In genomic region chr19:12500124-12500523, GRCm38 (mm10) we compare ENCODE assay signal across 8 mouse cellular contexts. TPM values are rescaled to one million over a fixed set of nuclear protein-coding genes. Genes with fewer than 3 reads are reported as not detected.
DNase-seq lines count a peak whose midpoint lies in the region; ATAC-seq and TF ChIP-seq lines count a peak whose summit lies in the region.

No protein-coding gene starts in this region.

- peak; percentile 63 for DNase-seq in NIH3T3 (ENCODE audit: low read depth)
- peak; percentile 55 to 65 for DNase-seq in cerebellum, adult 2 months
- peak; percentile 51 to 61 for DNase-seq in frontal cortex, postnatal 10 days (ENCODE audit: low spot score in 2 of 2)
- DNase-seq in liver, embryonic 13.5 days: no peak
- DNase-seq in yolk sac, embryonic 10.5 days (ENCODE audit: low spot score): no peak
- DNase-seq in urinary bladder, postnatal 25 days (ENCODE audit: low spot score): no peak

- H3K36me3 ChIP-seq in hindbrain, embryonic 13.5 days: no peaks in the 10 kb centered on the region
- no peaks in the 10 kb centered on the region for H3K36me3 ChIP-seq in liver, embryonic 13.5 days
- H3K36me3 ChIP-seq in neural tube, embryonic 15.5 days: no peaks in the 10 kb centered on the region

- peak; percentile 18 for ATAC-seq in hindbrain, embryonic 13.5 days (ENCODE audit: low FRiP score)
- ATAC-seq in liver, embryonic 13.5 days (ENCODE audit: low read depth): no peak
- ATAC-seq in neural tube, embryonic 15.5 days (ENCODE audit: low FRiP score): peak; percentile 9; the same call in 1 of the 2 replicates

- no peaks in the 10 kb centered on the region for H3K4me1 ChIP-seq in cerebellum, adult 2 months (ENCODE audit: control insufficient read depth, insufficient read depth, low read length)
- peaks cover 44% of the 10 kb centered on the region for H3K4me1 ChIP-seq in hindbrain, embryonic 13.5 days (replicated peaks)
- peaks cover 12% of the 10 kb centered on the region for H3K4me1 ChIP-seq in liver, embryonic 13.5 days (replicated peaks)
- H3K4me1 ChIP-seq in neural tube, embryonic 15.5 days: peaks cover 49% of the 10 kb centered on the region

- no peak overlapping the region for H3K27ac ChIP-seq in cerebellum, adult 2 months (ENCODE audit: insufficient read depth, low read length)
- H3K27ac ChIP-seq in hindbrain, embryonic 13.5 days: peak overlapping the region; percentile 97
- no peak overlapping the region for H3K27ac ChIP-seq in liver, embryonic 13.5 days
- H3K27ac ChIP-seq in neural tube, embryonic 15.5 days (replicated peaks): peak overlapping the region; percentile 96

- H3K4me3 ChIP-seq in cerebellum, adult 2 months (replicated peaks; ENCODE audit: insufficient read depth, low read depth, low read length): peak overlapping the region; percentile 69
- peak overlapping the region; percentile 95 for H3K4me3 ChIP-seq in hindbrain, embryonic 13.5 days
- peak overlapping the region; percentile 62 for H3K4me3 ChIP-seq in liver, embryonic 13.5 days (replicated peaks)
- H3K4me3 ChIP-seq in neural tube, embryonic 15.5 days (replicated peaks): peak overlapping the region; percentile 84

- TF ChIP-seq CTCF in cerebellum, adult 2 months (IDR thresholded peaks at IDR 0.05; ENCODE audit: borderline replicate concordance, insufficient read depth, low read depth, low read length): no peak

- H3K9ac ChIP-seq in hindbrain, embryonic 13.5 days: peak overlapping the region; percentile 99
- H3K9ac ChIP-seq in liver, embryonic 13.5 days: 0 out of 2 replicates have a peak overlapping the region, but pooled peaks have one; percentile 71
- H3K9ac ChIP-seq in neural tube, embryonic 15.5 days (replicated peaks): peak overlapping the region; percentile 92

- H3K4me2 ChIP-seq in hindbrain, embryonic 13.5 days: peak overlapping the region; percentile 75
- H3K4me2 ChIP-seq in liver, embryonic 13.5 days: peak overlapping the region; percentile 70
- H3K4me2 ChIP-seq in neural tube, embryonic 15.5 days: peak overlapping the region; percentile 78

- no peaks in the 10 kb centered on the region for H3K27me3 ChIP-seq in cerebellum, adult 2 months (ENCODE audit: control insufficient read depth, insufficient read depth, low read length)
- H3K27me3 ChIP-seq in hindbrain, embryonic 13.5 days: no peaks in the 10 kb centered on the region
- peaks cover 36% of the 10 kb centered on the region for H3K27me3 ChIP-seq in liver, embryonic 13.5 days
- H3K27me3 ChIP-seq in neural tube, embryonic 15.5 days (replicated peaks): no peaks in the 10 kb centered on the region

- H3K9me3 ChIP-seq in hindbrain, embryonic 13.5 days: no peaks in the 10 kb centered on the region
- no peaks in the 10 kb centered on the region for H3K9me3 ChIP-seq in liver, embryonic 13.5 days (replicated peaks)
- H3K9me3 ChIP-seq in neural tube, embryonic 15.5 days (replicated peaks): no peaks in the 10 kb centered on the region

- TF ChIP-seq POLR2A in cerebellum, adult 2 months (IDR thresholded peaks at IDR 0.05; ENCODE audit: borderline replicate concordance, insufficient read depth, low read length): no peak

- WGBS in cerebellum, adult 2 months: 3% methylated on average over 3 of the region's 3 CpGs
- 4% methylated on average over 3 of the region's 3 CpGs for WGBS in hindbrain, embryonic 13.5 days
- WGBS in liver, embryonic 13.5 days (ENCODE audit: insufficient replicate concordance): 14% methylated on average over 3 of the region's 3 CpGs
- WGBS in neural tube, embryonic 15.5 days: 2% methylated on average over 3 of the region's 3 CpGs

RNA-seq across cellular contexts. Expression of gene Dtx4, which starts 1.1 kb away (rescaled TPM):
- polyA plus RNA-seq in cerebellum, adult 2 months (2012; rRNA removed): 11.4 and 11.5 TPM in 2 replicates
- polyA plus RNA-seq in hindbrain, embryonic 13.5 days (2015; fragmentation: Nextera tagmentation; extraction: Ambion mirVana): 34.8 and 36.8 TPM in 2 replicates
- polyA plus RNA-seq in liver, embryonic 13.5 days (2015; fragmentation: Nextera tagmentation; extraction: Ambion mirVana): 1.6 and 1.9 TPM in 2 replicates
- 34.1 and 34.5 TPM in 2 replicates for polyA plus RNA-seq in neural tube, embryonic 15.5 days (2015; fragmentation: Nextera tagmentation; extraction: Ambion mirVana)

RNA-seq across cellular contexts. Expression of gene Mpeg1, which starts 39.5 kb away (rescaled TPM):
- 3.3 and 3.6 TPM in 2 replicates for polyA plus RNA-seq in cerebellum, adult 2 months (2012; rRNA removed)
- polyA plus RNA-seq in hindbrain, embryonic 13.5 days (2015; fragmentation: Nextera tagmentation; extraction: Ambion mirVana): 0.47 and 0.78 TPM in 2 replicates
- 1.0 TPM in 2 replicates for polyA plus RNA-seq in liver, embryonic 13.5 days (2015; fragmentation: Nextera tagmentation; extraction: Ambion mirVana)
- polyA plus RNA-seq in neural tube, embryonic 15.5 days (2015; fragmentation: Nextera tagmentation; extraction: Ambion mirVana): 0.61 and 0.88 TPM in 2 replicates

RNA-seq across cellular contexts. Expression of gene Fam111a, which starts 45.4 kb away (rescaled TPM):
- polyA plus RNA-seq in cerebellum, adult 2 months (2012; rRNA removed): 0.46 and 0.65 TPM in 2 replicates
- 7.8 and 8.0 TPM in 2 replicates for polyA plus RNA-seq in hindbrain, embryonic 13.5 days (2015; fragmentation: Nextera tagmentation; extraction: Ambion mirVana)
- 29.6 and 41.6 TPM in 2 replicates for polyA plus RNA-seq in liver, embryonic 13.5 days (2015; fragmentation: Nextera tagmentation; extraction: Ambion mirVana)
- 6.2 and 11.7 TPM in 2 replicates for polyA plus RNA-seq in neural tube, embryonic 15.5 days (2015; fragmentation: Nextera tagmentation; extraction: Ambion mirVana)

Comparison
In these comparisons a context has a peak if more than half of its experiments do, and no peak if none do; other contexts are left out.
1. DNase-seq: peak in NIH3T3 (single experiment), cerebellum, adult 2 months (2 of 2) and frontal cortex, postnatal 10 days (2 of 2); none in liver, embryonic 13.5 days (single experiment), yolk sac, embryonic 10.5 days (single experiment) and urinary bladder, postnatal 25 days (single experiment).
2. H3K27ac ChIP-seq: peak in hindbrain, embryonic 13.5 days (single experiment) and neural tube, embryonic 15.5 days (single experiment); none in cerebellum, adult 2 months (single experiment) and liver, embryonic 13.5 days (single experiment).
3. Peak in every context shown above with its lines, with median percentiles within 50 percentile points of each other: H3K4me3 ChIP-seq, H3K4me2 ChIP-seq and H3K9ac ChIP-seq.